Mouse (Mus musculus) forebrain, embryonic 14.5 days (tissue): ENCODE data around the gene Dph1. TPM values are rescaled to one million over a fixed set of nuclear protein-coding genes. Genes with fewer than 3 reads are reported as not detected.

Experiments
- ATAC-seq: fragments of 200-750 bp; cut with Nextera tagmentation; 2 replicates; pipeline ENCODE4 v1.8.0; 2017; ENCODE audit warnings: mild to moderate bottlenecking, moderate library complexity
- DNase-seq: peaks from one replicate; pipeline ENCODE4 v3.0.0-alpha.2; 2015; ENCODE audit warnings: low spot score
- H3K27ac ChIP-seq: fragments of 300-500 bp; sonication (generic); 2 replicates; pipeline ENCODE4 v1.5.1; 2014; ENCODE audit warnings: low read depth, mild to moderate bottlenecking, control low read depth, low read length, moderate library complexity
- H3K27me3 ChIP-seq: fragments of 300-500 bp; sonication (generic); replicated peaks from 2 replicates; pipeline ENCODE4 v1.6.1; 2014; ENCODE audit warnings: low read length, control low read depth, mixed read lengths; ENCODE audit not compliant: control insufficient read depth, insufficient read depth
- H3K36me3 ChIP-seq: fragments of 300-500 bp; sonication (generic); 2 replicates; pipeline ENCODE4 v1.6.1; 2014; ENCODE audit warnings: low read length, control low read depth; ENCODE audit not compliant: control insufficient read depth, insufficient read depth
- H3K4me1 ChIP-seq: fragments of 300-500 bp; sonication (generic); 2 replicates; pipeline ENCODE4 v1.6.1; 2014; ENCODE audit warnings: antibody characterized with exemption, low read length, control low read depth; ENCODE audit not compliant: control insufficient read depth, insufficient read depth
- H3K4me2 ChIP-seq: fragments of 300-500 bp; sonication (generic); 2 replicates; pipeline ENCODE4 v1.6.1; 2014; ENCODE audit warnings: mild to moderate bottlenecking, control low read depth, low read length
- H3K4me3 ChIP-seq: fragments of 300-500 bp; sonication (generic); 2 replicates; pipeline ENCODE4 v1.5.1; 2014; ENCODE audit warnings: low read depth, low read length, control low read depth
- H3K9ac ChIP-seq: fragments of 300-500 bp; sonication (generic); 2 replicates; pipeline ENCODE4 v1.6.1; 2014; ENCODE audit warnings: mild to moderate bottlenecking, low read length, control low read depth, moderate library complexity
- H3K9me3 ChIP-seq: fragments of 300-500 bp; sonication (generic); replicated peaks from 2 replicates; pipeline ENCODE4 v1.6.1; 2016; ENCODE audit warnings: low read length, control low read depth, mixed read lengths; ENCODE audit not compliant: control insufficient read depth
- WGBS: fragments of 180-500 bp; shearing (Covaris S2); extraction: QIAGEN DNeasy Blood & Tissue Kit; methylation state at CpG from one replicate; pipeline ENCODE4 v1.1.7; 2014; 5-methylcytosine and 5-hydroxymethylcytosine counted together
- microRNA counts: library from miRNA; unstranded; fragments of <30 nt; microRNA quantifications from one replicate; lab custom pipeline; 2016
- microRNA-seq: library from miRNA; unstranded; fragments of <30 nt; microRNA quantifications from one replicate; pipeline ENCODE4, GENCODE M21; 2016
- polyA plus RNA-seq: library from polyadenylated mRNA; unstranded; fragments of >200 nt; fragmentation: Nextera tagmentation; extraction: Ambion mirVana; gene quantifications from 2 replicates; pipeline ENCODE4 v1.2.1, GENCODE M21; 2014

Dph1 gene
- polyA plus RNA-seq, 1 experiment from 2014 or later = 17.6 TPM

GRCm38 (mm10) chr11:75129481-75129880, 61.6 kb downstream of the Dph1 start:
- DNase-seq (no peak), ATAC-seq (no peak)
- Histone ChIP-seq H3K4me1 (peaks cover 13% of the 10 kb centered on the region), H3K4me3 (no peak overlapping the region), H3K36me3 (no peaks in the 10 kb centered on the region), H3K4me2 (no peak overlapping the region), H3K9ac (no peak overlapping the region), H3K27me3 (no peaks in the 10 kb centered on the region), H3K27ac (no peak overlapping the region), H3K9me3 (no peaks in the 10 kb centered on the region)
- 98% methylated on average over 6 of the region's 6 CpGs for WGBS

MicroRNA genes within 50 kb of the gene (microRNA counts, 519-probe panel; counts per million panel counts)
- microRNA mmu-miR-132 (lab: Ali Mortazavi, UCI) = 4,294 counts per million, percentile 51 among the panel's probes with 10 or more counts
- microRNA mmu-miR-212 (lab: Ali Mortazavi, UCI) = 2,133 counts per million, percentile 8 among the panel's probes with 10 or more counts

Small RNAs within 50 kb of the gene (microRNA-seq; reads per million reads assigned to microRNA genes)
- 521 reads per million, percentile 76 among the genes with 10 or more reads in this experiment for gene Mir132
- gene Mir212 = 22.0 reads per million, percentile 39 among the genes with 10 or more reads in this experiment

Other genes with a start within 250 kb of the Dph1 start
- gene Hic1, start 21.7 kb downstream of the Dph1 start, polyA plus RNA-seq = 1.3 and 2.0 TPM in 2 replicates
- 24.3 and 24.6 TPM in 2 replicates for gene Ovca2, start 12.4 kb downstream of the Dph1 start, polyA plus RNA-seq
- 5.0 and 7.4 TPM in 2 replicates for gene Rtn4rl1, start 2.5 kb upstream of the Dph1 start, polyA plus RNA-seq
- gene Rpa1, start 157.1 kb upstream of the Dph1 start, polyA plus RNA-seq = 64.5 and 74.2 TPM in 2 replicates
- gene Smyd4, start 157.2 kb upstream of the Dph1 start, polyA plus RNA-seq = 10.7 and 12.1 TPM in 2 replicates
- 23.6 and 35.0 TPM in 2 replicates for gene Serpinf1, start 231.5 kb upstream of the Dph1 start, polyA plus RNA-seq
- gene Serpinf2, start 248.3 kb upstream of the Dph1 start, polyA plus RNA-seq = not detected in 2 replicates